In the genomic region with DNA sequence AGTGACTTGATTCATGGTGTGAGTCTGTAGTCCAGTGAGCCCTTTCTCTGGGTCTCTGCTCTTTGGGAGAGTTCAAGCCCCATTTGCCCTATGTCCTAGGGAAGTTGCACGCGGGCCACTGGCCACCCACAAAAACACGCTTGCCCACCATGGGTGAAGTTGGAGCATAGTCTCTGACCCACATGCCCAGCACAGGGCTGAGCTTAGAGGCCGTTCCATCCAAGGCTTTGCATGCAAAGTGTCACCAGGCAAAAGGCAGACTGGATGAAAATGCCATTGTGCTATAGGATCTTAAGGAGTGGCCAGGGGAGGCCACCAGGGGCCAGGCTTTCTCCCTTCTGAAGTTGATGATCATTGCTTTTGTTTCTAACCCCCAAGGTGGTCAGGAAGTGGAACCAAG, we compare ENCODE assay signal across 11 mouse cellular contexts. TPM values are rescaled to one million over a fixed set of nuclear protein-coding genes. Genes with fewer than 3 reads are reported as not detected.
DNase-seq lines count a peak whose midpoint lies in the region; ATAC-seq and TF ChIP-seq lines count a peak whose summit lies in the region.
"Had no signal": no experiment of that assay in that cellular context is flagged by ENCODE, and none has a peak within 500 bp of the region (broad histone marks: within the 10 kb centered on the region; RNA-seq: fewer than 3 reads in every experiment).

No protein-coding gene starts in this region.

- TF ChIP-seq CTCF in liver, adult 2 months (IDR thresholded peaks at IDR 0.05; ENCODE audit: low read depth, low read length) = no peak

- peak; percentile 3 for DNase-seq in adrenal gland, postnatal 25 days
- no peak for DNase-seq in adrenal gland, adult 8-10 months
- DNase-seq in hindbrain, embryonic 11.5 days (ENCODE audit: low spot score) = no peak
- DNase-seq in liver, adult 2 months (ENCODE audit: extremely low read depth, low read depth, low spot score) = no peak
- no peak for DNase-seq in liver
- no peak for DNase-seq in urinary bladder, postnatal 25 days (ENCODE audit: low spot score)
- DNase-seq: spleen, adult 18-20 months had no signal

- H3K27ac ChIP-seq in hindbrain, embryonic 12.5 days = peak overlapping the region; percentile 2; the same call in 1 of the 2 replicates
- H3K27ac ChIP-seq in hindbrain, embryonic 11.5 days (ENCODE audit: low read depth, low read length) = no peak overlapping the region
- H3K27ac ChIP-seq in liver, adult 2 months (replicated peaks; ENCODE audit: insufficient read depth, low read depth, low read length) = peak overlapping the region; percentile 72
- peak overlapping the region; percentile 55; the same call in 1 of the 2 replicates for H3K27ac ChIP-seq in neural tube, embryonic 14.5 days (ENCODE audit: low read depth, low read length)

- H3K4me3 ChIP-seq in hindbrain, embryonic 12.5 days = no peak overlapping the region
- no peak overlapping the region for H3K4me3 ChIP-seq in hindbrain, embryonic 11.5 days (ENCODE audit: low read depth, low read length)
- H3K4me3 ChIP-seq in liver, adult 2 months (ENCODE audit: insufficient read depth, low read depth, low read length) = no peak overlapping the region
- H3K4me3 ChIP-seq in neural tube, embryonic 14.5 days (ENCODE audit: low read depth, low read length) = no peak overlapping the region
- H3K4me3 ChIP-seq: heart, embryonic 12.5 days; megakaryocyte, embryonic 14.5 days had no signal

- WGBS in hindbrain, embryonic 12.5 days = 97% methylated on average over 4 of the region's 4 CpGs
- WGBS in hindbrain, embryonic 11.5 days = 98% methylated on average over 4 of the region's 4 CpGs
- 90% methylated on average over 4 of the region's 4 CpGs for WGBS in liver, adult 2 months
- 92% methylated on average over 4 of the region's 4 CpGs for WGBS in neural tube, embryonic 14.5 days

- H3K36me3 ChIP-seq in hindbrain, embryonic 12.5 days = peaks cover 72% of the 10 kb centered on the region
- no peaks in the 10 kb centered on the region for H3K36me3 ChIP-seq in hindbrain, embryonic 11.5 days (ENCODE audit: control insufficient read depth, insufficient read depth, low read length)
- peaks cover 6% of the 10 kb centered on the region; the same call in 1 of the 2 replicates for H3K36me3 ChIP-seq in liver, adult 2 months (ENCODE audit: control insufficient read depth, insufficient read depth, low read length)
- peaks cover 65% of the 10 kb centered on the region for H3K36me3 ChIP-seq in neural tube, embryonic 14.5 days (ENCODE audit: control insufficient read depth, insufficient read depth, low read length)

- H3K9ac ChIP-seq in hindbrain, embryonic 12.5 days = no peak overlapping the region
- no peak overlapping the region for H3K9ac ChIP-seq in hindbrain, embryonic 11.5 days (ENCODE audit: low read depth, low read length)
- no peak overlapping the region for H3K9ac ChIP-seq in liver, adult 2 months (ENCODE audit: low read depth, low read length)
- H3K9ac ChIP-seq in neural tube, embryonic 14.5 days (replicated peaks; ENCODE audit: low read depth, low read length) = no peak overlapping the region
- H3K9ac ChIP-seq: heart, embryonic 12.5 days had no signal

- no peak for TF ChIP-seq POLR2A in liver, adult 2 months (IDR thresholded peaks at IDR 0.05; ENCODE audit: extremely low read depth, insufficient read depth, low read length)

- H3K4me1 ChIP-seq in hindbrain, embryonic 12.5 days = peaks cover 20% of the 10 kb centered on the region
- H3K4me1 ChIP-seq in hindbrain, embryonic 11.5 days (replicated peaks; ENCODE audit: control insufficient read depth, insufficient read depth, low read length) = no peaks in the 10 kb centered on the region
- H3K4me1 ChIP-seq in liver, adult 2 months (ENCODE audit: control insufficient read depth, insufficient read depth, low read length) = peaks cover 64% of the 10 kb centered on the region
- H3K4me1 ChIP-seq in neural tube, embryonic 14.5 days (ENCODE audit: control insufficient read depth, insufficient read depth, low read length) = peaks cover 10% of the 10 kb centered on the region; the same call in 1 of the 2 replicates
- H3K4me1 ChIP-seq: heart, embryonic 12.5 days had no signal

- no peaks in the 10 kb centered on the region for H3K9me3 ChIP-seq in hindbrain, embryonic 12.5 days (replicated peaks)
- H3K9me3 ChIP-seq in hindbrain, embryonic 11.5 days (ENCODE audit: control insufficient read depth, low read length) = no peaks in the 10 kb centered on the region
- H3K9me3 ChIP-seq in neural tube, embryonic 14.5 days (ENCODE audit: control insufficient read depth, low read length) = no peaks in the 10 kb centered on the region
- H3K9me3 ChIP-seq: heart, embryonic 12.5 days had no signal

- H3K4me2 ChIP-seq in hindbrain, embryonic 12.5 days (replicated peaks) = no peak overlapping the region
- H3K4me2 ChIP-seq in hindbrain, embryonic 11.5 days (replicated peaks; ENCODE audit: low read depth, low read length) = no peak overlapping the region
- no peak overlapping the region for H3K4me2 ChIP-seq in neural tube, embryonic 14.5 days (ENCODE audit: low read depth, low read length)
- H3K4me2 ChIP-seq: heart, embryonic 12.5 days had no signal

- no peaks in the 10 kb centered on the region for H3K79me2 ChIP-seq in liver, adult 2 months (ENCODE audit: control insufficient read depth, insufficient read depth, low read length)

- no peak for ATAC-seq in hindbrain, embryonic 12.5 days (ENCODE audit: low FRiP score)
- no peak for ATAC-seq in hindbrain, embryonic 11.5 days (ENCODE audit: low FRiP score)
- no peak for ATAC-seq in neural tube, embryonic 14.5 days (ENCODE audit: low read depth)

- H3K27me3 ChIP-seq in hindbrain, embryonic 12.5 days = no peaks in the 10 kb centered on the region; the same call in 1 of the 2 replicates
- H3K27me3 ChIP-seq in hindbrain, embryonic 11.5 days (ENCODE audit: control insufficient read depth, insufficient read depth, low read length) = no peaks in the 10 kb centered on the region
- H3K27me3 ChIP-seq in liver, adult 2 months (ENCODE audit: control insufficient read depth, insufficient read depth, low read length) = no peaks in the 10 kb centered on the region
- H3K27me3 ChIP-seq in neural tube, embryonic 14.5 days (ENCODE audit: control insufficient read depth, insufficient read depth, low read length) = no peaks in the 10 kb centered on the region

RNA-seq across cellular contexts. Expression of gene Ppara, which starts 30.9 kb away (rescaled TPM):
- total RNA-seq in adrenal gland, postnatal 25 days (2021) = 28.5 and 42.3 TPM in 2 replicates
- 10 to 100 TPM in 3 of 4 experiments, 1 to 10 TPM in 1; 6.9 to 25.9 (median 18.7) TPM for total RNA-seq in adrenal gland, adult 8-10 months (2022)
- 1.0 and 1.1 TPM in 2 replicates for polyA plus RNA-seq in hindbrain, embryonic 12.5 days (2016; fragmentation: Nextera tagmentation; extraction: Ambion mirVana)
- 0.49 and 1.5 TPM in 2 replicates for polyA plus RNA-seq in hindbrain, embryonic 11.5 days (2014; fragmentation: Nextera tagmentation; extraction: Ambion mirVana)
- 184 and 206 TPM in 2 replicates for total RNA-seq in liver, adult 2 months (2014; rRNA removed)
- polyA plus RNA-seq in liver, adult 2 months (2012; rRNA removed) = 36.2 and 39.8 TPM in 2 replicates
- polyA plus RNA-seq in neural tube, embryonic 14.5 days (2014; fragmentation: Nextera tagmentation; extraction: Ambion mirVana) = 0.75 and 1.3 TPM in 2 replicates

Comparison
In these comparisons a context has a peak if more than half of its experiments do, and no peak if none do; other contexts are left out.
1. RNA of gene Ppara, which starts 30.9 kb away (polyA plus RNA-seq): 36.2 to 39.8 TPM in liver, adult 2 months; 0.49 to 1.5 TPM in hindbrain, embryonic 11.5 days, 1.0 to 1.1 TPM in hindbrain, embryonic 12.5 days and 0.75 to 1.3 TPM in neural tube, embryonic 14.5 days; every median in the first group is over 10 times any median in the second.